Mouse (Mus musculus): ENCODE measurements around the gene Vopp1.

- TF ChIP-seq CTCF (conservative IDR thresholded peaks at IDR 0.05; ENCODE audit: low read length) (no peak), POU5F1 (IDR thresholded peaks at IDR 0.05; ENCODE audit: borderline replicate concordance, low read length) (no peak), NANOG (IDR thresholded peaks at IDR 0.05; ENCODE audit: borderline replicate concordance, low read length) (no peak)
These were observed 70.8 kb downstream of the Vopp1 start for GRCm38 (mm10) chr6:57753962-57754759.

Measured in E14TG2a.4 (cell line).